Mouse (Mus musculus) heart, embryonic 12.5 days (tissue): ENCODE results near the gene Adamts13. TPM values are rescaled to one million over a fixed set of nuclear protein-coding genes. Genes with fewer than 3 reads are reported as not detected.
A peak's percentile ranks its signal among the peaks of the same experiment; 100 is the strongest.

Experiments
- ATAC-seq: fragments of 200-750 bp; cut with Nextera tagmentation; 2 replicates; pipeline ENCODE4 v1.8.0; 2017; ENCODE audit warnings: moderate TSS enrichment, moderate library complexity; ENCODE audit not compliant: insufficient number of reproducible peaks, low FRiP score
- H3K27ac ChIP-seq: fragments of 300-500 bp; sonication (generic); 2 replicates; pipeline ENCODE4 v1.5.1; 2016; ENCODE audit warnings: mild to moderate bottlenecking, moderate library complexity; ENCODE audit not compliant: poor library complexity, severe bottlenecking
- H3K27me3 ChIP-seq: fragments of 300-500 bp; sonication (generic); replicated peaks from 2 replicates; pipeline ENCODE4 v1.6.1; 2016; ENCODE audit warnings: mild to moderate bottlenecking, moderate library complexity
- H3K36me3 ChIP-seq: fragments of 300-500 bp; sonication (generic); 2 replicates; pipeline ENCODE4 v1.6.1; 2016; ENCODE audit warnings: mild to moderate bottlenecking, moderate library complexity
- H3K4me1 ChIP-seq: fragments of 300-500 bp; sonication (generic); replicated peaks from 2 replicates; pipeline ENCODE4 v1.6.1; 2016; ENCODE audit warnings: mild to moderate bottlenecking
- H3K4me2 ChIP-seq: fragments of 300-500 bp; sonication (generic); 2 replicates; pipeline ENCODE4 v1.6.1; 2016; ENCODE audit warnings: mild to moderate bottlenecking, moderate library complexity
- H3K4me3 ChIP-seq: fragments of 300-500 bp; sonication (generic); 2 replicates; pipeline ENCODE4 v1.5.1; 2016; ENCODE audit warnings: mild to moderate bottlenecking
- H3K9ac ChIP-seq: fragments of 300-500 bp; sonication (generic); 2 replicates; pipeline ENCODE4 v1.6.1; 2016; ENCODE audit warnings: mild to moderate bottlenecking, moderate library complexity
- H3K9me3 ChIP-seq: fragments of 300-500 bp; sonication (generic); replicated peaks from 2 replicates; pipeline ENCODE4 v1.6.1; 2016; ENCODE audit warnings: mild to moderate bottlenecking, moderate library complexity
- WGBS: fragments of 180-500 bp; shearing (Covaris S2); methylation state at CpG from one replicate; pipeline ENCODE4 v1.1.7; 2016; 5-methylcytosine and 5-hydroxymethylcytosine counted together
- polyA plus RNA-seq: library from polyadenylated mRNA; unstranded; fragments of >200 nt; fragmentation: Nextera tagmentation; extraction: Ambion mirVana; gene quantifications from 2 replicates; pipeline ENCODE4 v1.2.1, GENCODE M21; 2016

Adamts13 gene
- polyA plus RNA-seq, 1 experiment from 2014 or later: not detected

- H3K36me3 ChIP-seq: peaks cover 75% of the 10 kb centered on the region
- no peak overlapping the region for H3K4me2 ChIP-seq
- no peaks in the 10 kb centered on the region for H3K4me1 ChIP-seq
- no peak overlapping the region for H3K27ac ChIP-seq
- no peak for ATAC-seq
- H3K9ac ChIP-seq: no peak overlapping the region
- 86% methylated on average over 8 of the region's 8 CpGs for WGBS
- no peak overlapping the region for H3K4me3 ChIP-seq
- no peaks in the 10 kb centered on the region for H3K27me3 ChIP-seq
- H3K9me3 ChIP-seq: no peaks in the 10 kb centered on the region
Observed at GRCm38 (mm10) chr2:26951346-26951905, 21.8 kb upstream of the Adamts13 start.

- H3K4me2 ChIP-seq: no peak overlapping the region
- no peaks in the 10 kb centered on the region for H3K9me3 ChIP-seq
- H3K36me3 ChIP-seq: peaks cover 78% of the 10 kb centered on the region
- H3K4me1 ChIP-seq: no peaks in the 10 kb centered on the region
- H3K9ac ChIP-seq: no peak overlapping the region
- no peak overlapping the region for H3K4me3 ChIP-seq
- H3K27ac ChIP-seq: no peak overlapping the region
- 87% methylated on average over 4 of the region's 4 CpGs for WGBS
- no peaks in the 10 kb centered on the region for H3K27me3 ChIP-seq
- no peak for ATAC-seq
Observed at GRCm38 (mm10) chr2:26952193-26952592, 21.0 kb upstream of the Adamts13 start.

- WGBS: 82% methylated on average over 8 of the region's 8 CpGs
- Histone ChIP-seq H3K27ac (no peak overlapping the region), H3K9ac (no peak overlapping the region), H3K27me3 (no peaks in the 10 kb centered on the region), H3K4me3 (no peak overlapping the region), H3K4me2 (no peak overlapping the region), H3K4me1 (no peaks in the 10 kb centered on the region), H3K9me3 (no peaks in the 10 kb centered on the region), H3K36me3 (peaks cover 85% of the 10 kb centered on the region)
- no peak for ATAC-seq
Observed at GRCm38 (mm10) chr2:26952866-26953265, 20.4 kb upstream of the Adamts13 start.

- Histone ChIP-seq H3K4me2 (no peak overlapping the region), H3K4me3 (no peak overlapping the region), H3K36me3 (peaks cover 92% of the 10 kb centered on the region), H3K27ac (no peak overlapping the region), H3K9me3 (no peaks in the 10 kb centered on the region), H3K4me1 (no peaks in the 10 kb centered on the region), H3K27me3 (no peaks in the 10 kb centered on the region), H3K9ac (no peak overlapping the region)
- 86% methylated on average over 2 of the region's 2 CpGs for WGBS
- no peak for ATAC-seq
Observed at GRCm38 (mm10) chr2:26954735-26955395, 18.4 kb upstream of the Adamts13 start.

GRCm38 (mm10) chr2:26956811-26957487, 16.3 kb upstream of the Adamts13 start:
- Histone ChIP-seq H3K4me3 (no peak overlapping the region), H3K27ac (no peak overlapping the region), H3K9ac (no peak overlapping the region), H3K4me1 (peaks cover 6% of the 10 kb centered on the region; the same call in 1 of the 2 replicates), H3K9me3 (no peaks in the 10 kb centered on the region), H3K36me3 (peaks cover 94% of the 10 kb centered on the region), H3K4me2 (no peak overlapping the region), H3K27me3 (no peaks in the 10 kb centered on the region)
- ATAC-seq: no peak
- WGBS: 91% methylated on average over 12 of the region's 12 CpGs

- Histone ChIP-seq H3K27me3 (no peaks in the 10 kb centered on the region), H3K9ac (no peak overlapping the region), H3K4me1 (peaks cover 11% of the 10 kb centered on the region; the same call in 1 of the 2 replicates), H3K27ac (no peak overlapping the region), H3K4me3 (no peak overlapping the region), H3K4me2 (no peak overlapping the region), H3K9me3 (no peaks in the 10 kb centered on the region), H3K36me3 (peaks cover 94% of the 10 kb centered on the region)
- ATAC-seq: no peak
- 91% methylated on average over 2 of the region's 2 CpGs for WGBS
Observed at GRCm38 (mm10) chr2:26957488-26957859, 15.7 kb upstream of the Adamts13 start.

- Histone ChIP-seq H3K4me2 (no peak overlapping the region), H3K27me3 (no peaks in the 10 kb centered on the region), H3K9ac (no peak overlapping the region), H3K4me3 (no peak overlapping the region), H3K4me1 (peaks cover 27% of the 10 kb centered on the region), H3K9me3 (no peaks in the 10 kb centered on the region), H3K36me3 (peaks cover 62% of the 10 kb centered on the region), H3K27ac (no peak overlapping the region)
- 71% methylated on average over 4 of the region's 4 CpGs for WGBS
- ATAC-seq: no peak
Observed at GRCm38 (mm10) chr2:26960756-26961155, 12.5 kb upstream of the Adamts13 start.

GRCm38 (mm10) chr2:26963923-26964723, 9.1 kb upstream of the Adamts13 start, which contains the start of gene Rexo4:
Gene Rexo4, minus strand, starts transcription at chr2:26964386.
- peaks cover 29% of the 10 kb centered on the region for H3K36me3 ChIP-seq
- peaks cover 8% of the 10 kb centered on the region for H3K9me3 ChIP-seq
- H3K4me3 ChIP-seq: peak within 1 kb of the TSS; percentile 73
- H3K4me1 ChIP-seq: peaks cover 27% of the 10 kb centered on the region
- no peaks in the 10 kb centered on the region for H3K27me3 ChIP-seq
- ATAC-seq: peak; percentile 93
- H3K27ac ChIP-seq: peak within 1 kb of the TSS; percentile 98
- peak within 1 kb of the TSS; percentile 86 for H3K9ac ChIP-seq
- under 1% methylated on average over 50 of the region's 50 CpGs for WGBS
- H3K4me2 ChIP-seq: peak within 1 kb of the TSS; percentile 95

- Histone ChIP-seq H3K27ac (peak overlapping the region; percentile 98), H3K4me2 (peak overlapping the region; percentile 95), H3K36me3 (peaks cover 24% of the 10 kb centered on the region), H3K9ac (peak overlapping the region; percentile 86), H3K4me3 (peak overlapping the region; percentile 73), H3K4me1 (peaks cover 27% of the 10 kb centered on the region), H3K27me3 (0 out of 2 replicates have a peak, but pooled peaks cover 2% of the 10 kb centered on the region), H3K9me3 (peaks cover 8% of the 10 kb centered on the region)
- no peak for ATAC-seq
- WGBS: 14% methylated on average over 14 of the region's 14 CpGs
Observed at GRCm38 (mm10) chr2:26964724-26965370, 8.4 kb upstream of the Adamts13 start.

GRCm38 (mm10) chr2:26967262-26967661, 6.0 kb upstream of the Adamts13 start:
- no peak for ATAC-seq
- H3K9me3 ChIP-seq: peaks cover 8% of the 10 kb centered on the region
- H3K4me2 ChIP-seq: no peak overlapping the region
- no peak overlapping the region for H3K9ac ChIP-seq
- 0 out of 2 replicates have a peak, but pooled peaks cover 10% of the 10 kb centered on the region for H3K27me3 ChIP-seq
- peaks cover 18% of the 10 kb centered on the region for H3K4me1 ChIP-seq
- 68% methylated on average over 2 of the region's 2 CpGs for WGBS
- peaks cover 2% of the 10 kb centered on the region for H3K36me3 ChIP-seq
- no peak overlapping the region for H3K4me3 ChIP-seq
- H3K27ac ChIP-seq: no peak overlapping the region
